Mouse (Mus musculus) spleen, adult 2 months (tissue): Measurements from ENCODE around the gene Prrt3.
A peak's percentile ranks its signal among the peaks of the same experiment; 100 is the strongest.

Experiments
- CTCF ChIP-seq: fragments of 200-500 bp; IDR thresholded peaks from 2 replicates; pipeline ENCODE4 v1.5.1; 2011; ENCODE audit warnings: mild to moderate bottlenecking, inconsistent platforms; ENCODE audit not compliant: insufficient read depth, insufficient read length, insufficient replicate concordance; ENCODE audit errors: extremely low read depth
- POLR2A ChIP-seq: fragments of 200-500 bp; IDR thresholded peaks from 2 replicates; pipeline ENCODE4 v1.6.1; 2011; ENCODE audit warnings: low read depth, low read length, inconsistent platforms

DNA sequence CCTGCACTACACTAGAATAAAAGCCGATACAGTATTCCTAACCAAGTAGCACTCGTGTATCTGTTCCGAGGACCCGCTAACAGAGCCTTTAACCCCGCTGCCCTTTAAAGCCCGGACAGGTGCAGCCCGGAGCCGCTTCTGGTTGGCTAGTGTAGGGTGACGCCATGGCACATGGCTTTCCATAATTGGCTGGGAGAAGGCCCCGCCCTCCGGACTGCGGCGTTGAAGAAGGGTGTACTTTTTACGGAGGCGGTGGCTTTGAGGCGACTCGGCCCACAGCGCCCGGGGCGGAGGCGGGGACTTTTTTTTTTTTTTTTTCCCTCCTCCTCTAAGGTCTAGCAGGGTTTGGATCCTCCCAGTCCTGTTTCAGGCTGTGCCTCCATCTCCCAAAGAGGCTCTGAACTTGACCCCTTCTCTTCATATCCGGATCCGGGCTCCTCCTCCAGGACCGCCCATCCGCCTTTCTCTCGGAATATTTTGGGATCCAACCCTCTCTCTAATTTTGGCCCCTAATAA lies 18.6 kb downstream of the Prrt3 start, which contains the start of gene Creld1:
- TF ChIP-seq CTCF (no peak), POLR2A (peak; percentile 29)
